11 mouse cellular contexts compared by ENCODE assay signal in genomic region chr16:52186731-52187130, GRCm38 (mm10).
DNase-seq lines count a peak whose midpoint lies in the region; ATAC-seq lines count a peak whose summit lies in the region.
"Had no signal": no experiment of that assay in that cellular context is flagged by ENCODE, and none has a peak within 500 bp of the region (broad histone marks: within the 10 kb centered on the region; RNA-seq: fewer than 3 reads in every experiment).

No protein-coding gene starts in this region.

- H3K27ac ChIP-seq in heart, embryonic 12.5 days (ENCODE audit: poor library complexity, severe bottlenecking): no peak overlapping the region
- H3K27ac ChIP-seq: embryonic facial prominence, embryonic 12.5 days; limb, embryonic 13.5 days had no signal

- H3K9me3 ChIP-seq in heart, embryonic 12.5 days (replicated peaks): no peaks in the 10 kb centered on the region
- H3K9me3 ChIP-seq: embryonic facial prominence, embryonic 12.5 days; limb, embryonic 13.5 days had no signal

- H3K36me3 ChIP-seq in heart, embryonic 12.5 days: peaks cover 43% of the 10 kb centered on the region

- H3K4me1 ChIP-seq in heart, embryonic 12.5 days (replicated peaks): peaks cover 12% of the 10 kb centered on the region
- H3K4me1 ChIP-seq: embryonic facial prominence, embryonic 12.5 days; limb, embryonic 13.5 days had no signal

- no peak overlapping the region for H3K9ac ChIP-seq in heart, embryonic 12.5 days
- H3K9ac ChIP-seq: embryonic facial prominence, embryonic 12.5 days; limb, embryonic 13.5 days had no signal

- no peak overlapping the region for H3K4me3 ChIP-seq in heart, embryonic 12.5 days
- H3K4me3 ChIP-seq: embryonic facial prominence, embryonic 12.5 days; limb, embryonic 13.5 days had no signal

- intact Hi-C loops in heart, postnatal 14 days (cut with DNase I): loop anchor here (5.0 kb wide), 1 partner anchor 869 kb away; no protein-coding TSS in a partner anchor

- ATAC-seq in heart, embryonic 12.5 days (ENCODE audit: insufficient number of reproducible peaks, low FRiP score): no peak
- ATAC-seq: forebrain, embryonic 16.5 days had no signal

- H3K27me3 ChIP-seq in heart, embryonic 12.5 days (replicated peaks): no peaks in the 10 kb centered on the region
- H3K27me3 ChIP-seq: embryonic facial prominence, embryonic 12.5 days; limb, embryonic 13.5 days had no signal

- H3K4me2 ChIP-seq in heart, embryonic 12.5 days: no peak overlapping the region
- H3K4me2 ChIP-seq: embryonic facial prominence, embryonic 12.5 days; limb, embryonic 13.5 days had no signal

- WGBS in heart, embryonic 12.5 days: 48% methylated on average over 10 of the region's 10 CpGs

- DNase-seq in adrenal gland, adult 2 months: peak; percentile 16
- DNase-seq in adrenal gland, postnatal 25 days: no peak
- peak; percentile 12 to 16 for DNase-seq in heart, postnatal 14 days
- DNase-seq in urinary bladder, postnatal 25 days (ENCODE audit: low spot score): peak; percentile 16
- DNase-seq in urinary bladder, postnatal 10 days (ENCODE audit: low spot score): no peak
- DNase-seq in neural tube, embryonic 10.5 days (ENCODE audit: extremely low spot score, low spot score): no peak
- no peak for DNase-seq in right cerebral cortex, adult 18-20 months

Comparison
In these comparisons a context has a peak if more than half of its experiments do, and no peak if none do; other contexts are left out.
1. DNase-seq: peak in adrenal gland, adult 2 months (single experiment), heart, postnatal 14 days (2 of 2) and urinary bladder, postnatal 25 days (single experiment); none in adrenal gland, postnatal 25 days (single experiment), urinary bladder, postnatal 10 days (single experiment), neural tube, embryonic 10.5 days (single experiment) and right cerebral cortex, adult 18-20 months (single experiment).